Mouse (Mus musculus) thymus, adult 2 months (tissue): ENCODE data around the gene Ptger4. TPM values are rescaled to one million over a fixed set of nuclear protein-coding genes. Genes with fewer than 3 reads are reported as not detected.

ENCODE experiments used
- DNase-seq: peaks from one replicate; pipeline ENCODE4 v3.0.0; 2021
- H3K27ac ChIP-seq: fragments of 200-500 bp; 2 replicates; pipeline ENCODE4 v1.5.1; 2012; ENCODE audit warnings: low read length, control low read depth; ENCODE audit not compliant: control insufficient read depth, insufficient read depth
- H3K27me3 ChIP-seq: fragments of 200-500 bp; 2 replicates; pipeline ENCODE4 v1.6.1; 2012; ENCODE audit warnings: mild to moderate bottlenecking, low read length, moderate library complexity, mixed read lengths; ENCODE audit not compliant: control insufficient read depth, insufficient read depth
- H3K36me3 ChIP-seq: fragments of 200-500 bp; 2 replicates; pipeline ENCODE4 v1.6.1; 2012; ENCODE audit warnings: mild to moderate bottlenecking, low read length, moderate library complexity; ENCODE audit not compliant: control insufficient read depth, insufficient read depth
- H3K4me1 ChIP-seq: fragments of 200-500 bp; replicated peaks from 2 replicates; pipeline ENCODE4 v1.6.1; 2012; ENCODE audit warnings: low read length; ENCODE audit not compliant: control insufficient read depth, insufficient read depth
- H3K4me3 ChIP-seq: fragments of 200-500 bp; 2 replicates; pipeline ENCODE4 v1.5.1; 2012; ENCODE audit warnings: mild to moderate bottlenecking, low read length, control low read depth, moderate library complexity; ENCODE audit not compliant: control insufficient read depth, insufficient read depth
- CTCF ChIP-seq: fragments of 200-500 bp; IDR thresholded peaks from 2 replicates; pipeline ENCODE4 v1.5.1; 2012; ENCODE audit warnings: mild to moderate bottlenecking, control low read depth, low read length, moderate library complexity, borderline replicate concordance; ENCODE audit not compliant: control insufficient read depth, poor library complexity, insufficient read depth; ENCODE audit errors: extremely low read depth
- POLR2A ChIP-seq: fragments of 200-500 bp; IDR thresholded peaks from 2 replicates; pipeline ENCODE4 v1.6.1; 2012; ENCODE audit warnings: mild to moderate bottlenecking, low read length, control low read depth, moderate library complexity; ENCODE audit not compliant: control insufficient read depth, poor library complexity, insufficient read depth; ENCODE audit errors: extremely low read depth
- WGBS: fragments of 180-500 bp; shearing (Covaris S2); methylation state at CpG from one replicate; pipeline ENCODE4 v1.1.7; 2018; 5-methylcytosine and 5-hydroxymethylcytosine counted together
- polyA plus RNA-seq: library from polyadenylated mRNA; depleted of rRNA; stranded (reverse); fragments of >200 nt; gene quantifications from 2 replicates; pipeline ENCODE4 v1.2.3, GENCODE M21; 2012

Ptger4 gene
- polyA plus RNA-seq, 1 experiment, result 61.0 TPM

GRCm38 (mm10) chr15:5220491-5220890 lies 23.5 kb downstream of the Ptger4 start:
- WGBS, result 98% methylated on average over 6 of the region's 6 CpGs
- Histone ChIP-seq H3K4me3 (no peak overlapping the region), H3K27ac (no peak overlapping the region), H3K27me3 (no peaks in the 10 kb centered on the region), H3K36me3 (peaks cover 9% of the 10 kb centered on the region), H3K4me1 (no peaks in the 10 kb centered on the region)
- DNase-seq, result no peak
- TF ChIP-seq CTCF (no peak), POLR2A (no peak)

- H3K4me3 ChIP-seq, result no peak overlapping the region
- H3K27ac ChIP-seq, result no peak overlapping the region
- WGBS, result 96% methylated on average over 3 of the region's 3 CpGs
- no peaks in the 10 kb centered on the region for H3K27me3 ChIP-seq
- TF ChIP-seq CTCF (no peak), POLR2A (no peak)
- no peak for DNase-seq
- peaks cover 5% of the 10 kb centered on the region for H3K36me3 ChIP-seq
- no peaks in the 10 kb centered on the region for H3K4me1 ChIP-seq
Observed at GRCm38 (mm10) chr15:5209116-5209515, 34.9 kb downstream of the Ptger4 start.

GRCm38 (mm10) chr15:5205222-5205621 lies 38.8 kb downstream of the Ptger4 start:
- H3K27ac ChIP-seq, result no peak overlapping the region
- no peak overlapping the region for H3K4me3 ChIP-seq
- H3K27me3 ChIP-seq, result no peaks in the 10 kb centered on the region
- no peak for DNase-seq
- TF ChIP-seq CTCF (no peak), POLR2A (no peak)
- no peaks in the 10 kb centered on the region for H3K4me1 ChIP-seq
- H3K36me3 ChIP-seq, result no peaks in the 10 kb centered on the region
- WGBS, result 84% methylated on average over 9 of the region's 9 CpGs

GRCm38 (mm10) chr15:5196691-5197090 lies 47.3 kb downstream of the Ptger4 start:
- Histone ChIP-seq H3K27me3 (no peaks in the 10 kb centered on the region), H3K4me1 (no peaks in the 10 kb centered on the region), H3K27ac (no peak overlapping the region), H3K4me3 (no peak overlapping the region), H3K36me3 (peaks cover 6% of the 10 kb centered on the region; the same call in 1 of the 2 replicates)
- DNase-seq, result no peak
- WGBS, result 95% methylated on average over 4 of the region's 4 CpGs
- TF ChIP-seq POLR2A (no peak), CTCF (no peak)

GRCm38 (mm10) chr15:5195987-5196514 lies 47.9 kb downstream of the Ptger4 start:
- H3K4me1 ChIP-seq, result no peaks in the 10 kb centered on the region
- no peak for DNase-seq
- 72% methylated on average over 4 of the region's 4 CpGs for WGBS
- H3K4me3 ChIP-seq, result no peak overlapping the region
- H3K27ac ChIP-seq, result no peak overlapping the region
- TF ChIP-seq POLR2A (no peak), CTCF (no peak)
- no peaks in the 10 kb centered on the region for H3K27me3 ChIP-seq
- peaks cover 8% of the 10 kb centered on the region; the same call in 1 of the 2 replicates for H3K36me3 ChIP-seq

GRCm38 (mm10) chr15:5194931-5195330 lies 49.1 kb downstream of the Ptger4 start:
- Histone ChIP-seq H3K4me1 (no peaks in the 10 kb centered on the region), H3K4me3 (no peak overlapping the region), H3K27ac (no peak overlapping the region), H3K27me3 (no peaks in the 10 kb centered on the region), H3K36me3 (peaks cover 11% of the 10 kb centered on the region; the same call in 1 of the 2 replicates)
- 97% methylated on average over 9 of the region's 9 CpGs for WGBS
- DNase-seq, result no peak
- TF ChIP-seq POLR2A (no peak), CTCF (no peak)

GRCm38 (mm10) chr15:5194446-5194845 lies 49.5 kb downstream of the Ptger4 start:
- no peaks in the 10 kb centered on the region for H3K4me1 ChIP-seq
- 95% methylated on average over 6 of the region's 6 CpGs for WGBS
- no peak for TF ChIP-seq POLR2A
- no peak for TF ChIP-seq CTCF
- peaks cover 11% of the 10 kb centered on the region; the same call in 1 of the 2 replicates for H3K36me3 ChIP-seq
- H3K27me3 ChIP-seq, result no peaks in the 10 kb centered on the region
- no peak for DNase-seq
- H3K27ac ChIP-seq, result no peak overlapping the region
- H3K4me3 ChIP-seq, result no peak overlapping the region
